Mouse (Mus musculus): ENCODE data around the gene Gmcl1. TPM values are rescaled to one million over a fixed set of nuclear protein-coding genes. Genes with fewer than 3 reads are reported as not detected.

Gene Gmcl1
- total RNA-seq (2022) = 1 to 10 TPM; 3.6 to 5.2 (median 4.3) TPM

DNA sequence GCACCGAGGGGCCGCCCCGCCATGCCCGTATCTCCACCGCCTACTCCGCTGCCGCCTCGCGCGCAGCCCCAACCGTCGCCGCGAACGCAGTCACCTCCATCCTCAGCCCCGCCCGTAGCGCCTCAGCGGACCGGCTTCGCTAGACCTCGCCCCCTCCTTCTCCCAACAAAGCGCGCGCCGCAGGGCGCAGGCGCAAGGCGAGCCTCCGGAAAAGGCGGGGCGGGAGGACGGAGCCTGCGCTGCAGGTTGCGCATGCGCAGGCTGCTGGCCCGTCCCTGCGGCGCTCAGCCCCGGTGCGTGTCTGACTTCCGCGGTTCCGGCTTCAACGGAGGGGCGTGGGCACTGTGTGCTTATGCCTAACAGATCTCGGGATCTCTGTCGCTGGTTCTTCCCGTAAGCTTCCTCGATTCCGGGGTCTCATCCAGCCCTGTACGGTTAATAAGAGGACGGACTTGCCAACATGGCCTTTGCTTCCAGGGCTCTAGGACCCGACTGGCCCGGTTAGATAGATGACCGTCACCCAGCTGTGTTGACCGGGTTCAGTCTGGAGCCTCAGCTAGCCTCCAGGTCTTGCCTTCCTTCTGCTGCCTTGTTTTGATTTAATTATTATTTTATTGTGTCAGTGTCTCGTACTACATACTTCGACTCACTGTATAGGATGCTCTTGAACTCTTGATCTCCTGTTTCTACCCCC lies at the start of gene Gmcl1:
TSS of gene Gmcl1 (minus strand) at position 201 of the 694 bp plus-strand sequence.
- peak; percentile 90 for DNase-seq (ENCODE audit: low spot score)

DNA sequence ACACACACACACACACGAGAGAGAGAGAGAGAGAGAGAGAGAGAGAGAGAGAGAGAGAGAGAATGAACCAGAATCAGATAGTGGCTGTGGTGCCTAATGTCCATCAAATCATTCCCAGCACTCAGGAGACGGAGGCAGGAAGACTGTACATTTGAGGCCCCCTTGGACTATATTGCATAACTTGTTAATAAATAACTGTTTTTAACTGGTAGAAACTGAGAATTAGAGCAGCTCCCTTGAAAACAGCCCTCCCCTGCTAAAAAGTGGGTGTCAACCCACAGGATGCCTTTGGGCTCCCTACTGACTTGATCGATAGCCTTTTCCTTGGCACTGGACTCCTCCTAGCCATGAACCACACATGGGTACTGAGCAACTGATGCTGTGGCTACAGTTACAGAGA lies 49.2 kb upstream of the Gmcl1 start:
- no peak for DNase-seq (ENCODE audit: low spot score)

DNA sequence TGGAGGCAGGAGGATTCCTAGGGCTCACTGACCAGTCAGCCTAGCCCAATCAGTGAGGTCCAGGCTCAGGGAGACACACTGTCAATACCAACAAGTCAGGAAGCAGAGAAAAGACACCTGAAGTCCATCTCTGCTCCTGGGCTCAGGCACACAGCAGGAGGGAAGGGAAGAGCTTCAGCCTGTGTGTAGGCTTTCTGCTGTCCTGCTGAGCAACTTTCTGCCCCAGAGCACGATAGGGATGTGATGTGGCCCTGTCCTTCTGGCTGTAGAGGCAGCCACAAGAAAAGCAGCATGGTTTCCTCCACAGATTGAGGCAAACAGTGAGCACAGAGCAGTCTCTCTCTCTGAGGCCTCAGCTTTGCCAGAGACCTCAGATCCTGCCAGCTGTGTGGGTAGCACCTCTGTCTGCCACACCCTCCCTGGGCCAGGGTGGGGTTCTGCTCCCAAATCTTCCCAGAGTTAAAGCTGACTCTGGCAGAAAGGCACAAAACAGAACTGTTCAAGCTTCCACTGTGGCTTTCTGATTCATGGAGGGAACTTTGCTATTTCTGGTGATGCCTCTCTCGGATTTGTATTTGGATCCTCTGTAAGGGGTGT lies 48.3 kb upstream of the Gmcl1 start:
- no peak for DNase-seq (ENCODE audit: low spot score)

DNA sequence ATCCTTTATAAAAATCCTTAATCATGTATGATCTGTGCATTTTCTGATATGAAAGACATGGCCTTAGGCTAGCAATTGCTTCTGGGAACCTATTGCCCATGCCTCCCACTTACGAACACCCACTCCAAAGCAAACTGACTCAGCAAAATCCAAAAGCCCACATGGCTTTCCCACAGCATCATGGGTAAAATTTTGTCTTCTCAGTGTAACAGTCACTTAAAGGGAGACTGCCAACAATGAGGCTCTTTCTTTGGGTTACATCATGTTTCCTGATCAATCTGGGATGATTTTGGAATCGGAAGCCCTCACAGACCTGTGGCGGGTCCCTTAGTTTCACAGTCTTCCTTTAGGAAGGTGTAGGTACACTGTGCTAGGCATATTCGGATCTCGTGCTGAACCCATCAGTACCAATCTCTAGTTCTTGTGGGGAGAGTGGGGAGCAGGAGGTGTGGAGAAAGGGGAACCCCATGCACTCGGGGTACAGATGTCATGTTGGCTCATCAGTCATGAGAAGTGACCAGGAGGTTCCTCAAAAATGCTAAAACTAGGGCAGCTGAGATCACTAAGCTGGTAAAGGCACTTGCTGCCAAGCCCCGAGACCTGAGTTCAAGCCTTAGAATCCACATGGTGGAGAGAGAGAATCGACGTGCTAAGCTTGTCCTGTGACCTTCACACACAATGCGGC lies 45.9 kb upstream of the Gmcl1 start:
- DNase-seq (ENCODE audit: low spot score) = no peak

DNA sequence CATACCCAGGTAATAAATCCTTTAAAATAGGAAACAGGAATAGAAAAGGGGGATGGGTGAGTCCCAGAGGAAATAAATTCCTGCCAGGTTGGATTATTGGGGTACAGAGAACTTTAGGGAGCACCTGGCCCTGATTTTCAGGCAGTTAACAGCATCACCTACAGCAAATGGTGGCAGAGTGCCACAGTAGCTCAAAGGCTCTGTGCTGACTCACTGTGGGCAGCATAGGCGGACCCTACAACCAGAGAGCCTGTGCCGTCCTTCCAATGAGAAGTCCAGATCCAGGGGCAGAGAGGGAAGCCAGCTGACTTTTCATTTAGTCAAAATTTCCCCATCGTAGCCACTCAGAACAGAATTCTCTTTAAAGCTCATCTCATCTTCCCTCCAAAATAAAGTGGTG lies 44.0 kb upstream of the Gmcl1 start:
- DNase-seq (ENCODE audit: low spot score) = no peak

DNA sequence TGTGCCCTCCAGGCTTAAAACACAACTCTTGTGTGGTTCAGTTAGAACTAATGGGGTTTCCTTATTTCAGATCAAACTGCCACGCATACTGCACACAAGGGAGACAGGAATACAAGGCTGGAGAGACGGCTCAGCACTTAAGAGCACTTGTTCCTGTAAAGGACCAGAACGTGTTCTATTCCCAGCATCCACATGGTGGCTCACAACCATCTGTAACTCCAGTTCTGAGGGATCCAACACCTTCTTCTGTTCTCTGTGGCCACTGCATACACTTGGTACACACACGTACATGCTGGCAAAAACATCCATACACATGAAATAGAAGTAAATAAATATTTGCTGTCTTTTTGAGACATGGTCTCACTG lies 43.5 kb upstream of the Gmcl1 start:
- no peak for DNase-seq (ENCODE audit: low spot score)

DNA sequence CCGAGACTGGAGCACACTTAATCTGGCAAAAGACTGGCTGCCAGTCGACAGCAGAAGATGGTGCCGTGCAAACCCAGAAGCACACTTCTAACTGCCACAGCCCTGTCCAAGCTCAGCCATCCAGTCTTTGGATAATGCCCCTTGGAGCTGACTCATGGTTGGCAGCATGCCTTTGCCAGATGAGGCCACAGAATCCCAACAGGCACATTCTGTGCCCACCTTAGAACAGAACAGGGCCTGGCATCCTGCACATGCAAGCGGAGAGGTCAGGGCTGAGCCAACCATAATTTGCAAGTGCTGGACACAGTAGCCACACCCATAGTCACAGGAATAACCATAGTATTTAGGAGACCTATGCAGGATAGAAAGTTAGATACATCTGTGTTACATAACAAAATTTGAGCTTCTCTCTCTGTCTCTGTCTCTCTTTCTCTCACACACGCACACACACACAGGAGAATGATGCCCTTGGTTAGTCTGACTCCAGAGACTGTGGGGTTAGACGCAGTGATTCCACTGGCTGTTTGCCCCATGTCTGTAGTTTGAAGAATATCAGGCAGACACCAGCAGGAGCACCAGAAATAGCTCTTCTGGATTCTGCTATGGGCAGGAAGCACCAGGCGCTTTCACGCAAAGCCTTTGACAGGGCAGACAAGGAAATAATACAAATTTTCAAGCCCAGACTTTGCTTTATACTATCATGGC lies 43.0 kb upstream of the Gmcl1 start:
- peak; percentile 64 for DNase-seq (ENCODE audit: low spot score)

DNA sequence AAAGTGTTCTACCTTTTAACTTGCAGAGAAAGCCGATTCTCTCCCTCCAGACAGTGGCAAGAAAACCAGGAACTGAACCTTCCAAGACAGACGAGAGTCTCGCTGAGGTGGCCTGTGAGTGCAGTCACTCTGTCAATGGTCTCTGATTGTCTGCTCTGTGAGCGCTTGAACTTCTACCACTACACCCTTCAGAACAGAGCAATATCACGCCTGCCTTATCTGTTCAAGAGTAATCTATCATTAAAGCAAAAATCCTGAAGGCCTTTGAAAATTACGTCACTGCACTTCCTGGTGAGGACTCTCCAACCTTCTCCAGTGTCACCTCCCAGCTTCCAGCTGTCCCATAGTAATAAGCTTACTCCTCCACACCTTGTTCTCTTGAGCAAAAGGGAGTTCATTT lies 41.8 kb upstream of the Gmcl1 start:
- DNase-seq (ENCODE audit: low spot score) = no peak

DNA sequence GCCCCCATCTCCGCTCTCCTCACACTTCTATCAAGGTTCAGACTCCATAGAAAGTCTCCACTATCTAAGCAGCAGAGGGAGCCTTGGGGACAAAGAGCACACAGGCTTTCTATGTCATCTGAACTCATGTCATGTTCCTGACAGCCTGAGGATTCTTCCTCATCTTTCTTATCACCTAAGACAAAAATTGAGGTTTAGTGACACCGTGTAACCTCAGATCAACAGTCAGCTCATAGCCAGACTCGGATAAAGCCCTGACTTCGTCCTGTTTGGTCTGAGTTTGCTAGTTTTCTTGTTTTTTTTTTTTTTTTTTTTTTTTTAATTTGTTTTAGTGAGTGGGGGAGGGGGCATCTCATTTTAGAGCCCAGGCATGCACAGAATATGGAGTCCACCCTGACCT lies 40.6 kb upstream of the Gmcl1 start:
- no peak for DNase-seq (ENCODE audit: low spot score)

DNA sequence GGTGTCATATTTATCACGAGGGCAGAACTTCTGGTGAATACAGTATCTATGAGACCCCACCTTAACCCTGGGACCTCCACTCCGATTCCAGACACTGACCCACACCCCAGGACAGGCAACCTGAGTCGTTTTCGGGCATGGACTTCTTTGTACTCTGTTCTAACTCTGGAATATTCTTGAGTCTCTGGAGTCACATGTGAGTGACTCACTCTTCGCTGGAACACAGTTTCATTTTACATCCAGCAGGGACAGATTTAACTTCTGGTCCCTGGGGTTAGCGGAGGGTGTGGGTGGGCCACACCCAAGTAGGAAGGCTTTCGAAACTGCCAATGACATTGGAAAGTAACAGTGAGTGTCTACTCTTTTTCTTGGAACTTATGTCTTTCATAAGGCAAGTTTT lies 39.4 kb upstream of the Gmcl1 start:
- peak; percentile 69 for DNase-seq (ENCODE audit: low spot score)

DNA sequence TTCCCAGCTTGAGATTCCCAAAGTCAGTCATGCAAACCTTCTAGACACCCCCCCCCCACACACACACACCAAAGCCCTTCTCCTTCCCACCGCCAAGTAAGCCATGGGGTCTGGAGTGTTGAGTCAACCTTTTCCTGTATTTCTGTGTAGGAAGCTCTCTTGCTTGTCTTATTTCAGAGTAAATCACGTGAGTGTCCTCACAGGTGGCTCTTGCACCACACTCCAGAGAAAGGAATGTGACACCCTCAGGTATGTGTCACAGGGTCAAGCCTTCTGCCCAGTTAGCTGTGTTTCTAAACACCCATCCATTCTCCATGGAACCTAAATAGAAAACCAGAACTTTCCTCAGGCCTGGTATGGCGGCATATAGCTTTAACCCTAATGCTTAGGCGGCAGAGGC lies 35.8 kb upstream of the Gmcl1 start:
- no peak for DNase-seq (ENCODE audit: low spot score)

DNA sequence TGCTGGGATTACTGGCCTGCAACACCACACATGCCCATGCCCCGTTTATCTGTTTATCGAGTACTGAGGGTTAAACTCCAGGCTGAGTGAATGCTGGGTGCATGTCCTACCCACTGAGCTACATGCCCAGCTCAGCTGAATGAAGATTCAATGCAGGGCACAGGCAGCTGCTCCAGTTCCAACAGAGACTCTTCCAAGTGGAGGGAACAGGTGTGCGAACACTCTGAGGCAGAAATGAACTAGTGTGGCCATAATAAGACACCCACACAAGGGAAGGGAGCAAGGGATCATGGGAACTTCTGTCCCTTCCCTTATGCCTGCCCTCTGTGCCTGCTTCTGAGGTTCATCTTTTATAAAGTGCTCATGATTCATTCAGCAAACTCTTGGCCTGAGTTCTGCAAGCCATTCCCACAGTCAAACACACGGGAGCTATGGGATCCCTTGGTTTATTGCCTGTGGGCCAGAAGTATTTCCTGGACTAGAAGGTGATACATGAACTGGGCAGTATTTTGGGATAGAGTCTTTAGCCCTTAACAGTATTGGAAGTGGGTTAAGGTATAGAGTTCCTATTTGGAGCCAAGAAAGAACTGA lies 35.1 kb upstream of the Gmcl1 start:
- no peak for DNase-seq (ENCODE audit: low spot score)

DNA sequence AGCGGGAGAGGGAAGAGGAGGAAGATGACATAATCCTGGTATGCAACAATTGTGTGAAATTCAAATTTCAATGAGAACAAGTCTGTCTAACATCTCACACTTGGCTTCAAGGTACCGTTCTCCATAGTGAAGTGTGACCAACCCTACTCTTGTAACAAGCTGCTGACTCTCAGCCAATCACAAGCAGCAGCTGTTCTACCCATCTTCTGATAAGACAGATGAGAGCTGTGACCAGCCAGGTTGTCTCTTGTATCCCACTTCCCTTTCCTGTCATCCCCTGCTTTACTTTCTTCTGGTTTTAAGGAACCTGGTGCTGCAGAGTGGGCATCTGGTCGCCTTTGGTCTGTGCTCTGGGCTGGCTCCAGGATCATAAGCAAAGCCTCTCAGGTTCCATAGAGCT lies 34.3 kb upstream of the Gmcl1 start:
- no peak for DNase-seq (ENCODE audit: low spot score)

DNA sequence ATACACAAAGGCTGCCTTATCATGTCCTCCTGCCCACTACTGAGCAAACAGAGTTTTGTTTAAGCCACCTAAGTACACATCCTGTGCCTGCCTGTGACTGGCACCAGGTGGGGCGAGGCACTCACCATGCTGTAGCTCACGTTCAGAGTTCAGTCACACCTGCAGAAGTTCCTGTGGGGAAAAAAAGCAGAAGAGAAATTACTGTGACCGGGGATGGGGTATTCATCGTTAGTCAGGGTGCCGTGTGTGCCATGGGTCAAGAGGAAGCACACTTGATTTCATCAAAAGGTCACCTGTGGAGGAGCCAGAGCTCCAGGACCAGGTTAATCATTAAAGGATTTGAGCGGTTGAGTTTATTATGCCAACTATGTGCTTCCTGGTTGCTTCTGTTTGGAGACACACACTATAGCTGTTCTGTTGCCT lies 32.5 kb upstream of the Gmcl1 start:
- no peak for DNase-seq (ENCODE audit: low spot score)

DNA sequence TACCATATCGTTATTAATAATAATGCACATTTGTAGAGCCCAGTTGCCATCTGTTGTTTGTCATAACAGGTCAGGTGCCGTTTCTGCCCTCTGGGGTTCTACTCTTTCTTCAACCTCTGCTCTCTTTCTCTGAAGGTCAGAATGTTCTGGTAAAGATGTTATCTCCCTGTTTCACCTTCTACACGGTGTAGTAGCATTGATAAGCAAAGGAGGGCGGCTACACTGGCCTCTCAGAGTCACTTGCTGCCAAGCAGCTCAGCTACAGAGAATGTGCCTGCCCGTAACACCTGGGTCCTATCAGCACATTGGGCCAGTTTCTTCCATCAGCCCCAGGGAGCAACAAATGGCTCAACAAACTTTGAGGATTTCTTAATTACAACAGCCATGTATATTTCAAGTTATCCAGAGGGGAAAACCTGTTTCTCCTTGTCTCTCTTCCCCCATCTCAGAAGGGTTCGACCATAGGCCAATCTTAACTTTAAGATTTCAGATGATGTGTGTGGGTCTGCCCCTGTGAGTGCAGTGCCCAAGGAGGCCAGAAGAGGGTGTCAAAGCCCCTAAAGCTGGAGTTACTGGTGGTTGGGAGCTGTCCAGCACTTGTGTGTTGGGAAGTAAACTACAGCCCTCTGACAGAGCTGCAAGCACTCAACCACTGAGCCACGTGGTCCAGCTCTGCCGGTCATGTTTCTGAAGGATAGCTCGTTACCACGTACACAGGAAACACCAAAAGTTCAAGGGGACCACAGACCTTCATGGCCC lies 21.1 kb upstream of the Gmcl1 start:
- no peak for DNase-seq (ENCODE audit: low spot score)

DNA sequence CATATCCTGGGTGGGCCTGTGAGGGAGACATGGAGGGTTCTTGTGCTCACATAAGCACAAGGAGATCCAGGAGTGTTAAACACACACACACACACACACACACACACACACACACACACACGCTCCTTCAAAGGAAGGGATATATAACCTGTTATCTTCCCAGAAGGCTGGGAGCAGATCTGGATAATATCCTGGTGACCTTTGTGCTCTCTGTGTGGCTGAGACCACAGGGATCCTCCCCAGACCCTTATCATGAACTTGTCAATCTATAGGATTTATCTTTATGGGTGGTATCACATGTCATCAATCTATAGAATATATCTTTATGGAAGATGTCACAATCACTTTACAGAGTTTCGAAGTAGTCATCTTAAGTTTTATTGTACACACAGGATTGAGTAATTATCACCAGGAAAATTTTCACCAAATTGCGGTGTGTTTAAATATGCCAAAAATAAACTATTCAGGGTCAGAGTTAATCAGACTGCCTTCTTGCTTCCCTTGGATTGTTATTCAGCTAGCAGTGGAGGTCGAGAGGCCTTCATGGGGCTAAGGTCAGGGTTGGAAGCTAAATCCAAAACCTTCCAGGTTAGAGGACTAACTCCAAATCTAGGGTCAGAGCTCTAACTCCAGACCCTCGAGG lies 19.8 kb upstream of the Gmcl1 start:
- DNase-seq (ENCODE audit: low spot score) = no peak

DNA sequence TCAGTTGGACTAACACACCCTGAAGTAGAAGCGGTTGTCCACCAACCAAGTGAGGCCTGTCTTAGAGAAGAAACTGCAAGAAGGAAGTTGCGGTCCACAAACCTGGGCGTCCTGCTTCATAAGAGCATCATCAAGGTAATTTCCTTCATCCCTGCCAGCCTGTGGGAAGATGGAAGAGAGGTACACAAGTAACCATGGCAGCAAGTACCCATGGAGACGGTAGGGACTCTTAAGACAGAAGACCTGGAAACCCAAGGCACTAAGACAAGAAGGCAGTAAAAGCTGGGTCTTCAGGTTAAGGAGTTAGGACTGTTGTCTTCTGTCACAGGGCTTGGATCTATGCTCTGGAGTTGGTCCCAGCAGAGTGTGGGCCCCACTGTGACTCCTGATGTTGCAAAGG lies 17.8 kb upstream of the Gmcl1 start:
- no peak for DNase-seq (ENCODE audit: low spot score)

DNA sequence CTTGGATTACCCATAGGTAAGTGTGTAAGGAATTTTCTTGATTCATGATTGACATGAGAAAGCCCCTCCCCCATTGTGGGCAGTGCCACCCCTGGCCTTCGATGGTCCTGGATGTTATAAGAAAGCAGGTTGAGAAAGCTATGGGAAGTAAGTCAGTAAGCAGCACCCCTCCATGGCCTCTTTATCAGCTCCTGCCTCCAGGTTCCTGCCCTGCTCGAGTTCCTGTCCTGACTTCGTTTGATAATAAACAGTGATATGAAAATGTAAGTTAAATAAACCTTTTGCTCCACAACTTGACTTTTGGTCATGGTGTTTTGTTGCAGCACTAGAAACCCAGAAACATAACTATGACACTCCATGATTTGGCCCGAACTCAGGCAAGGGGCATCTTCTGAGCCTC lies 16.6 kb upstream of the Gmcl1 start:
- no peak for DNase-seq (ENCODE audit: low spot score)

DNA sequence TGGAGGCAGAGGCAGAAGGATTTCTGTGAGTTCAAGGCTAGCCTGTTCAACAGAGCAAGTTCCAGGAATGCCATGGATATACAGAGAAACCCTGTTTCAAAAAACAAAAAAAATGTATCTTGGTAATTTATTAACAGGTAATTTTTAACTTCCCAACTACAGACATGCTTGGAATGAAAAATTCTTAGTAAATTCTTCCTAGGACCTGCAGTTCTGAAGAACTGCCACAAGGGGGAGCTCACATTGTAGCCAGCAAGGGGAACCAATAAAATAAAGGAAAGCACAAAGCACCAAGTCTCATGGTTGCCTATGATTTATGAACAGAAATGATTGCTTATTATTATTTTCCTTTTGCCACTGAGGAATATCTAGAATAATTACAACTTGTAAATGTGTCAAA lies 14.0 kb upstream of the Gmcl1 start:
- DNase-seq (ENCODE audit: low spot score) = peak; percentile 36

DNA sequence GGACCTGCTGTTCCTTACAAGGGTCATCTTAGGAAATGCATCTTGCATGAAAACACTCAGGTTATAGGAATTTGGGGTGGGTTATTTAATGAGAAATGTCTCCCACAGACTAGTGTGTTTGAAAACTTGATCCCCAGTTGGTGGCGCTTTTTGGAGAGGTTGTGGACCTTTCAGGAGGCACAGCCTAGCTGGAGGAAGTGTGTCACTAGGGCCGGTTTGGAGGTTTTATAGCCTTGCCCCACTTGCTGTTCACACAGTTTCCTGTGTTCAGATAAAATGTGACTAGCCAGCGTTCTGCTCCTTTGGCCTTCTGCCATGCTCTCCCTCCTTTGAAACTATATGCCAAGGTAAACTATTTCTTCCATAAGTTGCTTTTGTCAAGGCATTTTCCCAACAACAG lies 7.5 kb upstream of the Gmcl1 start:
- DNase-seq (ENCODE audit: low spot score) = no peak

DNA sequence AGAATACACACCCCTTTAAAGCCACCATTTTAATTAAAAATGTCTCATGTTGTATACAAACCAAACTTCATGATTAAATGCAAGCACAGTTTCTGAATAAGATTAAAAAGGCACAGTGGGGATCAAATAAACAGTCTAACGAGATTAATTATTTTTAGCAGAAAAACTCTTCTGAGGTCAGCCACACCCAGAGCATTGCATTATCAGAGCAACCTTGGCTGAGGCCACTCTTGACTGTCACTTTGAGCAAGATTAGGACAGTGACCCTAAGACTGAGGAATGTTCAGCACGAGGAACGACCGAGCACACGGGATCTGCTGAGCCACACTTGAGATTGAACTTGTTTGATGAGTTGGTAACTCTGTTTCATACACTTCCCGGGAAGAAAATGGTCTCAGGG lies 3.6 kb upstream of the Gmcl1 start:
- DNase-seq (ENCODE audit: low spot score) = no peak

All from heart, adult 8-10 months (tissue).